Mouse (Mus musculus): Measurements from ENCODE around the gene Gm21958.

DNA sequence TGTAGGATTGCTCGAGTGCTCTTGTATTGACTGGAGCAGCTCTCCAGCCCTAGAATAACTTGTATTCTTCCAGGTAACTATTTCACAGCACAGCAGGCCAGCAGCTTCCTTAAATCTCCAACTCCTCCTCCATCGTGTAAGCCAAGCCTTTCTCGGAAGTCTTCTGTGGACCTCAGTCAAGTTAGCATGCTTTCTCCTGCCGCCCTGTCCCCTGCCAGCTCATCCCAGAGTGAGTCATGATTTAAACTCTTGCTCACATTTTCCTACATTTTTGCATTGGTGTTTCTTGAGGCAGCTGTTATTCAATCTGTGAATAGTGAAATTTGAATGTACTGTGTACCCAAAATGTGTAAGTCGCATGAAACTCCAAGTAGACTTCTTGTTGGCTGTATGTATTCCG is 1.3 kb upstream of the Gm21958 start:
- TF ChIP-seq CTCF (IDR thresholded peaks at IDR 0.05) (no peak), POLR2A (IDR thresholded peaks at IDR 0.05; ENCODE audit: insufficient read depth, low read depth, low read length) (no peak)
